Mouse (Mus musculus) testis, adult 2 months (tissue): ENCODE data around the gene Cdipt.

Experiments
- CTCF ChIP-seq: fragments of 200-500 bp; IDR thresholded peaks from 2 replicates; pipeline ENCODE4 v1.5.1; 2012; ENCODE audit warnings: low read depth, mild to moderate bottlenecking, inconsistent platforms, low read length, moderate library complexity; ENCODE audit not compliant: control insufficient read depth, insufficient read depth, insufficient replicate concordance
- POLR2A ChIP-seq: fragments of 200-500 bp; IDR thresholded peaks from 2 replicates; pipeline ENCODE4 v1.6.1; 2012; ENCODE audit warnings: low read depth, mild to moderate bottlenecking, inconsistent platforms, low read length, moderate library complexity; ENCODE audit not compliant: control insufficient read depth

DNA sequence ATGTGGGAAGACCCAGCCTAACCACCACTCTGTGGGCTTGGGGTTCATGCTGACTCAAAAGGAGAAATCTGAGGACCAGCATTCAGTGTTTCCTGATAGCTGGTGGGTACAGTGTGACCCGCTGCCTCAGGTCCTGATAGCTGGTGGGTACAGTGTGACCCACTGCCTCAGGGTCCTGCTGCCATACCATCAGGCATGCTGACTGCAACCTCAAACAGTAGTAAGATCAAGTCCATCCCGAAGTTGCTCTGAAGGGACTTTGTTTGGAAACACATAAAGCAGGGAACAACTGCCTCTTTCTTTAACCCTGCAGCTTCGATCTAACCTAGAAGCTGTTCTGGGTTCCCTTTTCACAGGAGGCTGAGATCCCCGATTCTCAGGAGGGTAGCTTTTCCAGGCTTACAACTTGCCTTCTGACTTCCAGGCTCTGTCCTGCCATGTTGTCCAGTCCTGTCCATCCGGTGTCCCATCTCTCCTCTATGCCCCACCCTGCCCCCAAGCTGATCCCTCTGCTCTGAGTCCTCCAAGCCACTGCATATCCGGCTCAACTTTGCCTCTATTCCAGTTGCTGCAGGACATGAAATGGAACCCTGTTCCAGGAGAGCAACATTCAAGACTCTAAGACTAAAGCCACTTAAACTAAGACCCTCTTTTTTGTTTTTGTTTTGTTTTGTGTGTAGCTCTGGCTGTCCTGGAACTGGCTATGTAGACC lies 31.8 kb downstream of the Cdipt start:
- TF ChIP-seq CTCF (no peak), POLR2A (no peak)
